Mouse (Mus musculus) neutrophil, adult 59 days (primary cell): ENCODE data around the gene Rln1. TPM values are rescaled to one million over a fixed set of nuclear protein-coding genes. Genes with fewer than 3 reads are reported as not detected.

Experiments
- total RNA-seq, 2 experiments: library from RNA; stranded (reverse); gene quantifications; 1 replicate in 1 of 2; 2 replicates in 1 of 2; pipeline ENCODE4 v1.2.4; 2023

Gene Rln1
- total RNA-seq = not detected

GRCm38 (mm10) chr19:29334068-29334745 lies at the start of gene Rln1:
Gene Rln1 (minus strand): TSS chr19:29334670.

DNA sequence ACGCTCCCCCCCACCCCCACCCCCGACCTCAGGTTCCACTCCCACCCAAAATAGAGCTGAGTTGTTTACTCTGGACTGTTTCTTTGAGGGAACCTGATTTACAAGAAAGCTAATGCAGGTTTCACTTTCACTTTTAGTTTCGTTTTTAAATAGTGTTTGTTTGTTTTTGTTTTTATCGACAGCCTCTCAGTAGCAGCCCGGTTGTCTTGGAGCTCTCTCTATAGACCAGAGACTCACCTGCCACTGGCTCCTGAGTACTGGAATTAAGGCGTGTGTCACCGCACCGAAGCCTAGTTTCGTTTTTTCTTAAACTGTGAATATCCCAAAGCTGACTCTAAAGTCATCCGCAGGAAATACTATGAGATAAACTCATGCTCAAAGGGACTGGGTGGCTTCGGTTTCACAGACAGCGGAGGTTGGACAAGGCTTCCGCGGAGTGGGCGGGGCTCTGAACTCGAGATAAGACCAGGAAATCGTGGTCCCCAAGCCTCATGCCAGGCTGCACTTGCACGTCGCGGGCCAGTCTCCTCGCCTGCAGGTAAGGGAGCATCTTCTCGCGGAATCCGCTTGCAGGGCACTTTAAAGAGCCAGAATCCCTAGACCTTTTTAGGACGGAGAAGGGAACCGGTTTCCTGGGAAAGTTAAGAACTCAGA lies 32.6 kb upstream of the Rln1 start, which contains the start of the genes Plgrkt and Cd274:
Plgrkt (minus strand) TSS at position 422 of the 654 bp plus-strand sequence.
Cd274 (plus strand) TSS at position 487 of the 654 bp plus-strand sequence.

DNA sequence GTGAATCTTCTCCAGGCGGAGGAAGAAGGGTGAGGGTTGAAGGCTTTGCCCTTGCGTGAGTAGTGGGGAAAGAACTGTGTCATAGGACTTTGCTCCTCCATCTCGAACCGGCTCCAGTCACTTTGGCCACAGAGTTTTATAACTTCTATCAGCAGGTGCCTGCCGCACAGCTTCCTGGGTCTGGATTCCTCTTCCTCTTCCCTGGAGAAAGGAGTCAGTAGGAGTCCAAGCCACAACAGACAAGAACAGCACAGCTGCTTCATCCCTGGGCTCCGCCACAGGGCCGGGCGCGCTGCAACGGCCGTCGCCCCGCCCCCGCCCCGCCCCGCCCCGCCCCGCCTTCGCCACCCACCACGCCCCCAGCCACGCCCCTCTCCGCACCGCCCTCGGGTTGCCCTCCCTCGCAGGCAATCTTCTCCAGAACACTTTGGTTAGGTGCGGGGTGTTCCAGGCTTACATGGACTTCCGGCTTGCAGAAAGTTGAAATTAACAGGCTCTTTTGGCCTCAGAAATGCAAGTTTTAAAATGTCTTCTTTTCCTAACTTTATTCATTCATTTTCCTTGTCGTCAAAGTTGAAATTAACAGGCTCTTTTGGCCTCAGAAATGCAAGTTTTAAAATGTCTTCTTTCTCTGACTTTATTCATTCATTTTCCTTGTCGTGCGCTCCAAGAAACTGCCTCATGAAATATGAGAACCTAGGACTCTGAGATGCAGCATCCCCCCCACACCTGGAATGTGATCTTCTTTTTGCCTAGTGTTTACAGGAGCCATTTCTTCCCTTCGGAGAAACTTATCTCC lies 9.2 kb downstream of the Rln1 start, which contains the start of gene Insl6:
Insl6 (minus strand) TSS at position 304 of the 799 bp plus-strand sequence.

Other genes with a start within 250 kb of the Rln1 start
- 1 to 10 TPM; 6.4 to 8.4 TPM for gene Rcl1, start 233.3 kb downstream of the Rln1 start, total RNA-seq
- 10 to 100 TPM; 43.0 to 47.1 TPM for gene Jak2, start 82.8 kb downstream of the Rln1 start, total RNA-seq
- not detected for gene Insl6, start 9.3 kb downstream of the Rln1 start, total RNA-seq
- 10 to 100 TPM; 48.3 to 57.3 TPM for gene Plgrkt, start 32.7 kb upstream of the Rln1 start, total RNA-seq
- 1 to 10 TPM; 5.4 to 6.5 TPM for gene Cd274, start 32.8 kb upstream of the Rln1 start, total RNA-seq
- under 1 TPM in 1 of 2 experiments, not detected in 1; 0.29 TPM for gene Pdcd1lg2, start 76.2 kb upstream of the Rln1 start, total RNA-seq
- 10 to 100 TPM; 23.3 to 23.4 TPM for gene Ric1, start 187.6 kb upstream of the Rln1 start, total RNA-seq